Mouse (Mus musculus): ENCODE data around the gene Lrfn2. TPM values are rescaled to one million over a fixed set of nuclear protein-coding genes. Genes with fewer than 3 reads are reported as not detected.

Gene Lrfn2
- polyA plus RNA-seq, 1 experiment from 2014 or later: 0.41 TPM

DNA sequence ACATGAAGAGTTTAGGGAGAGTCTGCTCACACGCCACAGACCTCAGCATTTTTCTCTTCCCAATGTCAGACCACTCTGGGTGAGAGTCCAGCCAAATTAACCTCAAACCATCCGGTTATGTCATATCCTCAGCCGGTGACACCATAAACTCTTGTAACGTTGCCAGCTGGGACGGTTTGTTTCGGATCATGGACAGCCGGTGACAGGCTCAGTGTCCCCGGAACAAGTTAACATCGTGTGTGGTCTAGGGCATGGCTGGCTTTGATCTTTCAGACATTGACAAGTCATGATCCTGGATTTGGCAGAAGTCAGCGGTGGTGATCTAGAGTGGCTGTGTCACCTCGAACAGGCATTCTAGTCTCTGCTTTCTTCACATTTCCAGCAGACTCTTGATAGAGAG, 119.1 kb downstream of the Lrfn2 start:
- DNase-seq (ENCODE audit: low spot score) (no peak), ATAC-seq (ENCODE audit: low FRiP score, low TSS enrichment) (no peak)
- Histone ChIP-seq H3K36me3 (ENCODE audit: control insufficient read depth, insufficient read depth, low read length) (no peaks in the 10 kb centered on the region), H3K27ac (replicated peaks) (no peak overlapping the region), H3K4me1 (replicated peaks; ENCODE audit: control insufficient read depth, insufficient read depth) (no peaks in the 10 kb centered on the region), H3K9ac (ENCODE audit: low read length) (no peak overlapping the region), H3K9me3 (ENCODE audit: control insufficient read depth, low read length) (no peaks in the 10 kb centered on the region), H3K4me2 (replicated peaks; ENCODE audit: low read depth) (no peak overlapping the region), H3K27me3 (ENCODE audit: control insufficient read depth, insufficient read depth, low read length) (no peaks in the 10 kb centered on the region), H3K4me3 (ENCODE audit: low read depth, low read length) (no peak overlapping the region)
- TF ChIP-seq EP300 (optimal IDR thresholded peaks at IDR 0.05): no peak
- 64% methylated on average over 11 of the region's 11 CpGs for WGBS

GRCm38 (mm10) chr17:49061141-49061540, 129.0 kb downstream of the Lrfn2 start:
- ATAC-seq (ENCODE audit: low FRiP score, low TSS enrichment) (no peak), DNase-seq (ENCODE audit: low spot score) (no peak)
- no peaks in the 10 kb centered on the region for H3K27me3 ChIP-seq (ENCODE audit: control insufficient read depth, insufficient read depth, low read length)
- WGBS: 90% methylated on average over 8 of the region's 8 CpGs
- H3K4me1 ChIP-seq (replicated peaks; ENCODE audit: control insufficient read depth, insufficient read depth): no peaks in the 10 kb centered on the region
- H3K4me2 ChIP-seq (replicated peaks; ENCODE audit: low read depth): no peak overlapping the region
- no peak overlapping the region for H3K27ac ChIP-seq (replicated peaks)
- H3K9ac ChIP-seq (ENCODE audit: low read length): no peak overlapping the region
- H3K9me3 ChIP-seq (ENCODE audit: control insufficient read depth, low read length): no peaks in the 10 kb centered on the region
- TF ChIP-seq EP300 (optimal IDR thresholded peaks at IDR 0.05) (no peak), CTCF (IDR thresholded peaks at IDR 0.05; ENCODE audit: low read depth) (no peak)
- H3K36me3 ChIP-seq (ENCODE audit: control insufficient read depth, insufficient read depth, low read length): no peaks in the 10 kb centered on the region
- H3K4me3 ChIP-seq (ENCODE audit: low read depth, low read length): no peak overlapping the region

DNA sequence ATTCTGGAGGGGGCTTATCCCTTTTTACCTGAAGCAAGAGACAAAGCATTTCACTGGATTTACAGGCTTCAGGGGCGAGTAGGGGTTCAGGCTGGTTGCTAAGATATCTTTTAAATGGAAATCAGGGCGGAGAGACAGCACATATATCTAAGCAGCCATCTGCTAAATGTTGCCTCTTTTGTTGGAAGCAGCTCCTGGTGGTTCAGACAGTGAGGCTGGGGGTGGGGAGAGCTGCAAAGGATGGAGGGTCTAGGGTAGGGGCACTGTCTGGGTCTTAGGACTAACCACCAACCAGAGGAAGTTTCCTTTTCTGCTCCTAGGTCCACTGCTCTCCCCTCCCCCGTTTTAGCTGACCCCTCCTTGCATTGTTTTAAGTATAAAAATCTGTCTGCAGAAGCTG, 131.6 kb downstream of the Lrfn2 start:
- no peaks in the 10 kb centered on the region for H3K9me3 ChIP-seq (ENCODE audit: control insufficient read depth, low read length)
- H3K4me1 ChIP-seq (replicated peaks; ENCODE audit: control insufficient read depth, insufficient read depth): no peaks in the 10 kb centered on the region
- WGBS: 36% methylated on average over 3 of the region's 3 CpGs
- no peaks in the 10 kb centered on the region for H3K36me3 ChIP-seq (ENCODE audit: control insufficient read depth, insufficient read depth, low read length)
- DNase-seq (ENCODE audit: low spot score) (no peak), ATAC-seq (ENCODE audit: low FRiP score, low TSS enrichment) (no peak)
- H3K9ac ChIP-seq (ENCODE audit: low read length): no peak overlapping the region
- no peak overlapping the region for H3K27ac ChIP-seq (replicated peaks)
- no peak overlapping the region for H3K4me2 ChIP-seq (replicated peaks; ENCODE audit: low read depth)
- H3K4me3 ChIP-seq (ENCODE audit: low read depth, low read length): no peak overlapping the region
- TF ChIP-seq CTCF (IDR thresholded peaks at IDR 0.05; ENCODE audit: low read depth): no peak
- no peak for TF ChIP-seq EP300 (optimal IDR thresholded peaks at IDR 0.05)
- H3K27me3 ChIP-seq (ENCODE audit: control insufficient read depth, insufficient read depth, low read length): no peaks in the 10 kb centered on the region

DNA sequence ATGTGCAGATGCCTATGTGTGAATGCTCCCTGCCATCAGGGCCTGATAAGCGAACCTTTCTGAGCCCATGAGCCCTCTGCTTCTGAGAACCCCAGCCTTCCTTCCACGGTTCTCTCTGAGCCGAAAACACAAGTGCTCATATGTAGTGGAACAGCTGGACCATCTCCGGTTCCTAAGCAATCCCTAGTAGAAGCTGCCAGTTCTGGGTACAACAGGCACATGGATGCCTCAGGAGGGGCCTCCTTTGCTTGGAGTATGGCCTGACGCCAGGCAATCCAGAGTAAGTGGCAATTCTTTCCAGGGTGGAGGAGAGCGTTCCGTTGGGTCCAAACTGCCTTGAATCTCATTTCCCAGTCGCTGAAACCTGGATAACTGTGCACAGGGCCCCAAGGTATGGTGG, 132.3 kb downstream of the Lrfn2 start:
- Histone ChIP-seq H3K4me3 (ENCODE audit: low read depth, low read length) (no peak overlapping the region), H3K36me3 (ENCODE audit: control insufficient read depth, insufficient read depth, low read length) (no peaks in the 10 kb centered on the region), H3K4me1 (replicated peaks; ENCODE audit: control insufficient read depth, insufficient read depth) (no peaks in the 10 kb centered on the region), H3K9ac (ENCODE audit: low read length) (no peak overlapping the region), H3K9me3 (ENCODE audit: control insufficient read depth, low read length) (no peaks in the 10 kb centered on the region), H3K4me2 (replicated peaks; ENCODE audit: low read depth) (no peak overlapping the region), H3K27me3 (ENCODE audit: control insufficient read depth, insufficient read depth, low read length) (no peaks in the 10 kb centered on the region), H3K27ac (replicated peaks) (no peak overlapping the region)
- TF ChIP-seq EP300 (optimal IDR thresholded peaks at IDR 0.05) (no peak), CTCF (IDR thresholded peaks at IDR 0.05; ENCODE audit: low read depth) (no peak)
- DNase-seq (ENCODE audit: low spot score) (no peak), ATAC-seq (ENCODE audit: low FRiP score, low TSS enrichment) (no peak)
- WGBS: 68% methylated on average over 8 of the region's 8 CpGs

DNA sequence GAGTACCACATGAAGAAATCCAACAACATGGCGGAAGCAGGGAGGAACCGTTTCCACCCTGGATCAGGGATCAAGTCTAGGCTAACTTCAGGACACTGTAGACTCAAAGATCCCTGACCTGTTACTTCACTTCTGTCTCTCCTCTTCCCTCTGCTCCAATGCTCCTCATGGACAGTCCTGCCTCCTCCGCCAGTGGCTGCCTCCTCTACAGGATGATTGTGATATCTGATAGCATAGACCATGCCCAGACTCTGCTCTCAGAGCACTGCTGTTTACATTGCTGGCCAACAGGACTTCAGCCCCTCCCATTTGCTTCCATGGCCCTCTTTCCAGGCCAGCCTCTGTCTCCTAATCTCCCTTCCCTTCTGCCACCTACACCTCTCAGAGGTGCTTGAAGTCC, 132.9 kb downstream of the Lrfn2 start:
- no peak overlapping the region for H3K27ac ChIP-seq (replicated peaks)
- H3K4me3 ChIP-seq (ENCODE audit: low read depth, low read length): no peak overlapping the region
- WGBS: 86% methylated on average over 3 of the region's 3 CpGs
- H3K4me2 ChIP-seq (replicated peaks; ENCODE audit: low read depth): no peak overlapping the region
- H3K4me1 ChIP-seq (replicated peaks; ENCODE audit: control insufficient read depth, insufficient read depth): no peaks in the 10 kb centered on the region
- no peaks in the 10 kb centered on the region for H3K27me3 ChIP-seq (ENCODE audit: control insufficient read depth, insufficient read depth, low read length)
- no peaks in the 10 kb centered on the region for H3K36me3 ChIP-seq (ENCODE audit: control insufficient read depth, insufficient read depth, low read length)
- no peaks in the 10 kb centered on the region for H3K9me3 ChIP-seq (ENCODE audit: control insufficient read depth, low read length)
- TF ChIP-seq EP300 (optimal IDR thresholded peaks at IDR 0.05) (no peak), CTCF (IDR thresholded peaks at IDR 0.05; ENCODE audit: low read depth) (no peak)
- ATAC-seq (ENCODE audit: low FRiP score, low TSS enrichment) (no peak), DNase-seq (ENCODE audit: low spot score) (no peak)
- H3K9ac ChIP-seq (ENCODE audit: low read length): no peak overlapping the region

GRCm38 (mm10) chr17:49066748-49067147, 134.6 kb downstream of the Lrfn2 start:
- Histone ChIP-seq H3K4me1 (replicated peaks; ENCODE audit: control insufficient read depth, insufficient read depth) (no peaks in the 10 kb centered on the region), H3K4me3 (ENCODE audit: low read depth, low read length) (no peak overlapping the region), H3K27ac (replicated peaks) (no peak overlapping the region), H3K9ac (ENCODE audit: low read length) (no peak overlapping the region), H3K4me2 (replicated peaks; ENCODE audit: low read depth) (no peak overlapping the region), H3K9me3 (ENCODE audit: control insufficient read depth, low read length) (no peaks in the 10 kb centered on the region), H3K27me3 (ENCODE audit: control insufficient read depth, insufficient read depth, low read length) (no peaks in the 10 kb centered on the region), H3K36me3 (ENCODE audit: control insufficient read depth, insufficient read depth, low read length) (no peaks in the 10 kb centered on the region)
- no peak for DNase-seq (ENCODE audit: low spot score)
- no peak for ATAC-seq (ENCODE audit: low FRiP score, low TSS enrichment)
- TF ChIP-seq CTCF (IDR thresholded peaks at IDR 0.05; ENCODE audit: low read depth): peak; percentile 37
- no peak for TF ChIP-seq EP300 (optimal IDR thresholded peaks at IDR 0.05)
- WGBS: 72% methylated on average over 6 of the region's 6 CpGs

Measured in stomach, postnatal 0 days (tissue).